Mouse (Mus musculus): ENCODE results near the gene Pcsk1. TPM values are rescaled to one million over a fixed set of nuclear protein-coding genes. Genes with fewer than 3 reads are reported as not detected.

Gene Pcsk1
- total and polyA plus RNA-seq, 3 experiments: not detected

GRCm38 (mm10) chr13:75114007-75114424 is 24.4 kb downstream of the Pcsk1 start:
- Histone ChIP-seq H3K4me3 (replicated peaks in 1 of 3; ENCODE audit: low read depth in 2 of 3, low read length in 2 of 3, poor library complexity in 1 of 3) (no peak overlapping the region), H3K27me3 (replicated peaks) (no peaks in the 10 kb centered on the region), H3K27ac (ENCODE audit: insufficient read depth, low read depth) (no peak overlapping the region), H3K36me3 (replicated peaks in 1 of 2; ENCODE audit: control insufficient read depth in 1 of 2, insufficient read depth in 1 of 2, low read length in 1 of 2) (no peaks in the 10 kb centered on the region), H3K9ac (ENCODE audit: insufficient read depth, low read depth) (no peak overlapping the region), H3K4me1 (ENCODE audit: control insufficient read depth in 1 of 2, insufficient read depth in 2 of 2) (no peaks in the 10 kb centered on the region), H3K9me3 (replicated peaks; ENCODE audit: low read length) (no peaks in the 10 kb centered on the region), H3K79me2 (replicated peaks; ENCODE audit: control insufficient read depth, extremely low read depth, insufficient read depth, poor library complexity, severe bottlenecking) (no peaks in the 10 kb centered on the region), H3K4me2 (ENCODE audit: insufficient read depth, low read depth, poor library complexity, severe bottlenecking) (no peak overlapping the region)
- no peak for DNase-seq (ENCODE audit: extremely low read depth)
- in situ Hi-C loops (cut with MboI; ENCODE audit: low pct_ligation_motif_present, low pct_unique_long_range_greater_than_20kb, low sequenced_read_pairs): no loop called here
- dilution Hi-C loops (cut with MboI; ENCODE audit: extremely low pct_ligation_motif_present, extremely low pct_unique_long_range_greater_than_20kb, low sequenced_read_pairs): no loop called here
- TF ChIP-seq BHLHE40 (IDR thresholded peaks at IDR 0.05; ENCODE audit: low read depth, low read length) (no peak), IRF4 (IDR thresholded peaks at IDR 0.05; ENCODE audit: low read depth, low read length) (no peak), HCFC1 (IDR thresholded peaks at IDR 0.05; ENCODE audit: low read depth, low read length) (no peak), ETS1 (conservative IDR thresholded peaks at IDR 0.05; ENCODE audit: low read depth, low read length) (no peak), ELF1 (IDR thresholded peaks at IDR 0.05; ENCODE audit: low read depth, low read length) (no peak), JUND (conservative IDR thresholded peaks at IDR 0.05; ENCODE audit: low read depth, low read length) (no peak), GABPA (IDR thresholded peaks at IDR 0.05; ENCODE audit: insufficient replicate concordance, low read depth, low read length) (no peak), USF2 (conservative IDR thresholded peaks at IDR 0.05; ENCODE audit: low read depth, low read length) (no peak), MAX (IDR thresholded peaks at IDR 0.05; ENCODE audit: low read length) (no peak), E2F4 (IDR thresholded peaks at IDR 0.05; ENCODE audit: insufficient replicate concordance, low read depth, low read length) (no peak), ZMIZ1 (IDR thresholded peaks at IDR 0.05; ENCODE audit: low read depth, low read length) (no peak), MEF2A (IDR thresholded peaks at IDR 0.05; ENCODE audit: borderline replicate concordance, low read depth, low read length) (no peak), ZC3H11A (IDR thresholded peaks at IDR 0.05; ENCODE audit: low read depth, low read length) (no peak), ZKSCAN1 (IDR thresholded peaks at IDR 0.05; ENCODE audit: borderline replicate concordance, low read depth, low read length) (no peak), MAZ (IDR thresholded peaks at IDR 0.05; ENCODE audit: low read depth, low read length) (no peak), ZNF384 (IDR thresholded peaks at IDR 0.05; ENCODE audit: low read depth, low read length) (no peak), PAX5 (IDR thresholded peaks at IDR 0.05; ENCODE audit: low read length) (no peak), MAFK (IDR thresholded peaks at IDR 0.05; ENCODE audit: insufficient replicate concordance, low read length) (no peak)

GRCm38 (mm10) chr13:75114838-75115237 is 25.2 kb downstream of the Pcsk1 start:
- H3K4me1 ChIP-seq (ENCODE audit: control insufficient read depth in 1 of 2, insufficient read depth in 2 of 2): no peaks in the 10 kb centered on the region
- H3K79me2 ChIP-seq (replicated peaks; ENCODE audit: control insufficient read depth, extremely low read depth, insufficient read depth, poor library complexity, severe bottlenecking): no peaks in the 10 kb centered on the region
- TF ChIP-seq GABPA (IDR thresholded peaks at IDR 0.05; ENCODE audit: insufficient replicate concordance, low read depth, low read length) (no peak), EP300 (IDR thresholded peaks at IDR 0.05; ENCODE audit: low read length) (no peak), ZNF384 (IDR thresholded peaks at IDR 0.05; ENCODE audit: low read depth, low read length) (no peak), BHLHE40 (IDR thresholded peaks at IDR 0.05; ENCODE audit: low read depth, low read length) (no peak), TBP (conservative IDR thresholded peaks at IDR 0.05; ENCODE audit: low read depth, low read length) (no peak), NRF1 (IDR thresholded peaks at IDR 0.05; ENCODE audit: low read depth, low read length) (no peak), SMC3 (IDR thresholded peaks at IDR 0.05; ENCODE audit: low read depth, low read length) (no peak), CTCF (conservative IDR thresholded peaks at IDR 0.05 in 1 of 2, IDR thresholded peaks at IDR 0.05 in 1 of 2; ENCODE audit: low read depth in 2 of 2, low read length in 2 of 2) (no peak), NELFE (IDR thresholded peaks at IDR 0.05; ENCODE audit: low read depth, low read length) (no peak), POLR2AphosphoS2 (IDR thresholded peaks at IDR 0.05; ENCODE audit: low read depth, low read length) (no peak), POLR2A (IDR thresholded peaks at IDR 0.05; ENCODE audit: low read depth, low read length) (no peak), RAD21 (IDR thresholded peaks at IDR 0.05; ENCODE audit: low read depth, low read length) (no peak), RCOR1 (conservative IDR thresholded peaks at IDR 0.05; ENCODE audit: low read depth, low read length) (no peak), USF1 (IDR thresholded peaks at IDR 0.05; ENCODE audit: low read depth, low read length) (no peak), HCFC1 (IDR thresholded peaks at IDR 0.05; ENCODE audit: low read depth, low read length) (no peak), CHD2 (IDR thresholded peaks at IDR 0.05; ENCODE audit: low read length) (no peak), MAFK (IDR thresholded peaks at IDR 0.05; ENCODE audit: insufficient replicate concordance, low read length) (no peak), IRF4 (IDR thresholded peaks at IDR 0.05; ENCODE audit: low read depth, low read length) (no peak)
- no peak overlapping the region for H3K4me2 ChIP-seq (ENCODE audit: insufficient read depth, low read depth, poor library complexity, severe bottlenecking)
- dilution Hi-C loops (cut with MboI; ENCODE audit: extremely low pct_ligation_motif_present, extremely low pct_unique_long_range_greater_than_20kb, low sequenced_read_pairs) (no loop called here), in situ Hi-C loops (cut with MboI; ENCODE audit: low pct_ligation_motif_present, low pct_unique_long_range_greater_than_20kb, low sequenced_read_pairs) (no loop called here)
- H3K36me3 ChIP-seq (replicated peaks in 1 of 2; ENCODE audit: control insufficient read depth in 1 of 2, insufficient read depth in 1 of 2, low read length in 1 of 2): no peaks in the 10 kb centered on the region
- H3K4me3 ChIP-seq (replicated peaks in 1 of 3; ENCODE audit: low read depth in 2 of 3, low read length in 2 of 3, poor library complexity in 1 of 3): no peak overlapping the region
- no peaks in the 10 kb centered on the region for H3K27me3 ChIP-seq (replicated peaks)
- no peaks in the 10 kb centered on the region for H3K9me3 ChIP-seq (replicated peaks; ENCODE audit: low read length)
- no peak overlapping the region for H3K27ac ChIP-seq (ENCODE audit: insufficient read depth, low read depth)
- no peak for DNase-seq (ENCODE audit: extremely low read depth)
- no peak overlapping the region for H3K9ac ChIP-seq (ENCODE audit: insufficient read depth, low read depth)

All from CH12.LX (cell line).